Mouse (Mus musculus) kidney, postnatal 0 days (tissue): ENCODE measurements around the gene Arhgef10l. TPM values are rescaled to one million over a fixed set of nuclear protein-coding genes. Genes with fewer than 3 reads are reported as not detected.
A peak's percentile ranks its signal among the peaks of the same experiment; 100 is the strongest.

ENCODE experiments used
- ATAC-seq: fragments of 200-750 bp; cut with Nextera tagmentation; replicated peaks from 2 replicates; pipeline ENCODE4 v1.8.0; 2017; ENCODE audit warnings: low read depth, moderate number of reproducible peaks, moderate TSS enrichment, moderate library complexity; ENCODE audit not compliant: low FRiP score
- DNase-seq: peaks from one replicate; pipeline ENCODE4 v3.0.0-alpha.2; 2016; ENCODE audit warnings: low spot score
- H3K27ac ChIP-seq: fragments of 300-500 bp; sonication (generic); 2 replicates; pipeline ENCODE4 v1.5.1; 2014; ENCODE audit warnings: mild to moderate bottlenecking
- H3K27me3 ChIP-seq: fragments of 300-500 bp; sonication (generic); 2 replicates; pipeline ENCODE4 v1.6.1; 2014; ENCODE audit warnings: low read length, mixed read lengths; ENCODE audit not compliant: insufficient read depth
- H3K36me3 ChIP-seq: fragments of 300-500 bp; sonication (generic); 2 replicates; pipeline ENCODE4 v1.6.1; 2014; ENCODE audit warnings: low read length, mixed read lengths; ENCODE audit not compliant: insufficient read depth
- H3K4me1 ChIP-seq: fragments of 300-500 bp; sonication (generic); replicated peaks from 2 replicates; pipeline ENCODE4 v1.6.1; 2014; ENCODE audit warnings: antibody characterized with exemption, low read length, mixed read lengths; ENCODE audit not compliant: insufficient read depth
- H3K4me2 ChIP-seq: fragments of 300-500 bp; sonication (generic); 2 replicates; pipeline ENCODE4 v1.6.1; 2014; ENCODE audit warnings: mild to moderate bottlenecking, low read length, moderate library complexity, mixed read lengths
- H3K4me3 ChIP-seq: fragments of 300-500 bp; sonication (generic); replicated peaks from 2 replicates; pipeline ENCODE4 v1.5.1; 2014; ENCODE audit warnings: low read depth, low read length
- H3K9ac ChIP-seq: fragments of 300-500 bp; sonication (generic); 2 replicates; pipeline ENCODE4 v1.6.1; 2014; ENCODE audit warnings: low read depth, low read length
- H3K9me3 ChIP-seq: fragments of 300-500 bp; sonication (generic); replicated peaks from 2 replicates; pipeline ENCODE4 v1.6.1; 2016; ENCODE audit warnings: low read length, inconsistent platforms, mixed read lengths
- CTCF ChIP-seq: IDR thresholded peaks from 2 replicates; pipeline ENCODE4 v1.5.1; 2016; ENCODE audit warnings: antibody characterized with exemption, low read depth, mild to moderate bottlenecking, moderate library complexity
- WGBS: fragments of 180-500 bp; shearing (Covaris S2); extraction: QIAGEN DNeasy Blood & Tissue Kit; methylation state at CpG from one replicate; pipeline ENCODE4 v1.1.7; 2014; 5-methylcytosine and 5-hydroxymethylcytosine counted together
- polyA plus RNA-seq: library from polyadenylated mRNA; unstranded; fragments of >200 nt; fragmentation: Nextera tagmentation; extraction: Ambion mirVana; gene quantifications from 2 replicates; pipeline ENCODE4 v1.2.1, GENCODE M21; 2015

Arhgef10l gene
- polyA plus RNA-seq, 1 experiment from 2014 or later: 21.2 TPM

- H3K9me3 ChIP-seq: no peaks in the 10 kb centered on the region
- no peaks in the 10 kb centered on the region for H3K27me3 ChIP-seq
- peaks cover 3% of the 10 kb centered on the region; the same call in 1 of the 2 replicates for H3K36me3 ChIP-seq
- no peak overlapping the region for H3K4me3 ChIP-seq
- no peak overlapping the region for H3K27ac ChIP-seq
- 96% methylated on average over 6 of the region's 6 CpGs for WGBS
- DNase-seq (no peak), ATAC-seq (no peak)
- no peak overlapping the region for H3K9ac ChIP-seq
- peaks cover 2% of the 10 kb centered on the region; the same call in 1 of the 2 replicates for H3K4me1 ChIP-seq
- TF ChIP-seq CTCF: no peak
- H3K4me2 ChIP-seq: no peak overlapping the region
Measured at GRCm38 (mm10) chr4:140597928-140598327, 67.9 kb downstream of the Arhgef10l start.

- H3K36me3 ChIP-seq: peaks cover 3% of the 10 kb centered on the region; the same call in 1 of the 2 replicates
- no peaks in the 10 kb centered on the region for H3K9me3 ChIP-seq
- no peak overlapping the region for H3K4me3 ChIP-seq
- TF ChIP-seq CTCF: no peak
- peaks cover 5% of the 10 kb centered on the region; the same call in 1 of the 2 replicates for H3K4me1 ChIP-seq
- H3K4me2 ChIP-seq: no peak overlapping the region
- no peaks in the 10 kb centered on the region for H3K27me3 ChIP-seq
- 93% methylated on average over 5 of the region's 5 CpGs for WGBS
- no peak overlapping the region for H3K9ac ChIP-seq
- no peak for ATAC-seq
- DNase-seq: no peak
- H3K27ac ChIP-seq: no peak overlapping the region
Measured at GRCm38 (mm10) chr4:140597378-140597777, 68.4 kb downstream of the Arhgef10l start.

GRCm38 (mm10) chr4:140593771-140594505 lies 71.9 kb downstream of the Arhgef10l start:
- Histone ChIP-seq H3K4me1 (peaks cover 5% of the 10 kb centered on the region; the same call in 1 of the 2 replicates), H3K36me3 (peaks cover 10% of the 10 kb centered on the region), H3K9ac (no peak overlapping the region), H3K4me2 (no peak overlapping the region), H3K27ac (no peak overlapping the region), H3K4me3 (no peak overlapping the region), H3K9me3 (no peaks in the 10 kb centered on the region), H3K27me3 (no peaks in the 10 kb centered on the region)
- ATAC-seq (no peak), DNase-seq (no peak)
- 81% methylated on average over 14 of the region's 14 CpGs for WGBS
- no peak for TF ChIP-seq CTCF

- no peak overlapping the region for H3K4me3 ChIP-seq
- no peaks in the 10 kb centered on the region for H3K9me3 ChIP-seq
- DNase-seq (peak; percentile 64), ATAC-seq (peak; percentile 67)
- TF ChIP-seq CTCF: no peak
- no peak overlapping the region for H3K9ac ChIP-seq
- peaks cover 10% of the 10 kb centered on the region for H3K36me3 ChIP-seq
- H3K27ac ChIP-seq: peak overlapping the region; percentile 25; the same call in 1 of the 2 replicates
- peaks cover 5% of the 10 kb centered on the region; the same call in 1 of the 2 replicates for H3K4me1 ChIP-seq
- 24% methylated on average over 15 of the region's 16 CpGs for WGBS
- H3K4me2 ChIP-seq: no peak overlapping the region
- H3K27me3 ChIP-seq: no peaks in the 10 kb centered on the region
Measured at GRCm38 (mm10) chr4:140592990-140593770, 72.6 kb downstream of the Arhgef10l start.

- TF ChIP-seq CTCF: peak; percentile 96
- DNase-seq: peak; percentile 95
- peak; percentile 61; the same call in 1 of the 2 replicates for ATAC-seq
- no peak overlapping the region for H3K4me3 ChIP-seq
- H3K4me2 ChIP-seq: no peak overlapping the region
- no peak overlapping the region for H3K27ac ChIP-seq
- H3K4me1 ChIP-seq: peaks cover 5% of the 10 kb centered on the region; the same call in 1 of the 2 replicates
- no peak overlapping the region for H3K9ac ChIP-seq
- no peaks in the 10 kb centered on the region for H3K27me3 ChIP-seq
- H3K36me3 ChIP-seq: peaks cover 7% of the 10 kb centered on the region
- H3K9me3 ChIP-seq: no peaks in the 10 kb centered on the region
- WGBS: 25% methylated on average over 11 of the region's 11 CpGs
Measured at GRCm38 (mm10) chr4:140592217-140592759, 73.5 kb downstream of the Arhgef10l start.

- WGBS: 73% methylated on average over 5 of the region's 5 CpGs
- Histone ChIP-seq H3K27me3 (no peaks in the 10 kb centered on the region), H3K4me3 (no peak overlapping the region), H3K4me1 (no peaks in the 10 kb centered on the region), H3K36me3 (peaks cover 14% of the 10 kb centered on the region; the same call in 1 of the 2 replicates), H3K27ac (no peak overlapping the region), H3K9me3 (no peaks in the 10 kb centered on the region), H3K9ac (no peak overlapping the region), H3K4me2 (no peak overlapping the region)
- no peak for TF ChIP-seq CTCF
- no peak for DNase-seq
- ATAC-seq: no peak
Measured at GRCm38 (mm10) chr4:140586478-140586877, 79.3 kb downstream of the Arhgef10l start.
